Mouse (Mus musculus) spleen, postnatal 14 days (tissue): ENCODE measurements around the gene Kifc1.
"Not testable (repeated sequence)": the region's sequence is repeated elsewhere in the genome, so short reads cannot be mapped to it uniquely, and the experiment has no call there.

Source experiments
- DNase-seq, 2 experiments: peaks; one replicate each; pipeline ENCODE4 v3.0.0; 2021 to 2022; ENCODE audit warnings: low spot score in 2 of 2

Gene Kifc1

GRCm38 (mm10) chr17:33919351-33920281 is 29.2 kb upstream of the Kifc1 start:
- peak; percentile 78 to 79 for DNase-seq

- no peak for DNase-seq
Observed at GRCm38 (mm10) chr17:33918293-33919203, 28.1 kb upstream of the Kifc1 start.

- no peak for DNase-seq
Observed at GRCm38 (mm10) chr17:33917656-33918292, 27.3 kb upstream of the Kifc1 start.

- no peak for DNase-seq
Observed at GRCm38 (mm10) chr17:33916847-33917655, 26.6 kb upstream of the Kifc1 start.

GRCm38 (mm10) chr17:33916294-33916693 is 25.8 kb upstream of the Kifc1 start:
- no peak for DNase-seq

GRCm38 (mm10) chr17:33915671-33916250 is 25.3 kb upstream of the Kifc1 start, which contains the start of the genes Tapbp and Zbtb22:
Tapbp (plus strand) TSS chr17:33915899.
Zbtb22 (plus strand) TSS chr17:33915904.
- peak; percentile 83 to 88 for DNase-seq

DNA sequence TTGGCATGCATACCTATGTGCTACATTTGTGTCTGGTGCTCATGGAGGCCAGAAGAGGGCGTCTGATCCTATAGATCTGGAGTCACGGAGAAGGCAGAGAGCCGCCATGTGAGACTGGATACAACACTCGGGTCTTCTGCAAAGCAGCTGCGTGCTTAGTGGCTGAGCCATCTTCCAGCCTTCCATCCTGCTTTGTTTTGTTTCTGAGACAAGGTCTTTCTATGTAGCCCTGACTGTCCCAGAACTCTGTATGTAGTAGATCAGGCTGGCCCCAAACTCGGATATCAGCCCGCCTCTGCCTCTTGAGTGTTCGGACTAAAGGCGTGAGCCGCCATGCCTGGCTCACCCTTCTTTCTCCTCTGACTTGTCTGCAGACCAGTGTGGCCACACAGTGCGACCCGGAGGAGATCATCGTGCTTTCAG is 24.5 kb upstream of the Kifc1 start:
- no peak for DNase-seq

DNA sequence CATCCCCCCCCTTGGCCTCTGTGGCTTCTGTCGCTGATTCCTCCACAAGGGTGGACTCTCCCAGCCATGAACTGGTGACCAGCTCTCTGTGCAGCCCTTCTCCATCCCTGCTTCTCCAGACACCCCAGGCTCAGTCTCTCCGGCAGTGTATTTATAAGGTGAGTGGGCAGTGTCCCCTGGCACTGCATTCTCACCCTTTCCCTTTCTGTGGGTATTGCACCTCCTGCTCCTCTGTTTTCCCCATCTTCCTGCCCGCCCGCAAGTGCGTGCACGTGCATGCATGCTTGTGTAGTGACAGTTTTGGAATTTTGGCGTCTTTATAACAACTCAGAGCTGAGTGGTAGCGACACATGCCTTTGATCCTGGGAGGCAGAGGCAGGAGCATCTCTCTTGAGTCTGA is 23.4 kb upstream of the Kifc1 start:
- no peak for DNase-seq

GRCm38 (mm10) chr17:33913264-33913663 is 22.8 kb upstream of the Kifc1 start:
- no peak for DNase-seq

- no peak for DNase-seq
Observed at GRCm38 (mm10) chr17:33911813-33912414, 21.5 kb upstream of the Kifc1 start.

DNA sequence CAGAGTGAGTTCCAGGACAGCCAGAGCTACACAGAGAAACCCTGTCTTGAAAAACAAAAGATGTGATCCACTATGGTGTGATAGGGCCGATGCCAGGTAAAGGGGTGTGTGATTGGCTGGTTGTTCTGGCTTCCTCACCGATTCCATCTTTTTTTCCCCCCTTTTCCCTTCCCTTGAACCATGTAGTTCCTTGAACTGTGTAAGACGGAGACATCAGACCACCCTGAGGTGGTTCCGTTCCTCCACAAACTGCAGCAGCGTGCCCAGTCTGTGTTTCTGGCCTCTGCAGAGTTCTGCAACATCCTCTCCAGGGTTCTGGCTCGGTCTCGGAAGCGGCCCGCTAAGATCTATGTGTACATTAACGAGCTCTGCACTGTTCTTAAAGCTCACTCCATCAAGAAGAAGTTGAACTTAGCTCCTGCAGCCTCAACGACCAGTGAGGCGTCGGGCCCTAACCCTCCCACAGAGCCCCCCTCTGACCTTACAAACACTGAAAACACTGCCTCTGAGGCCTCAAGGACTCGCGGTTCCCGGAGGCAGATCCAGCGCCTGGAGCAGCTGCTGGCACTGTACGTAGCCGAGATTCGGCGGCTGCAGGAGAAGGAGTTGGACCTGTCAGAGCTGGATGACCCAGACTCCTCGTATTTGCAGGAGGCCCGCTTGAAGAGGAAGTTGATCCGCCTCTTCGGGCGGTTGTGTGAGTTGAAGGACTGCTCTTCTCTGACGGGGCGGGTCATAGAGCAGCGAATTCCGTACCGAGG is 20.8 kb upstream of the Kifc1 start:
- DNase-seq = no peak

- no peak for DNase-seq
Observed at GRCm38 (mm10) chr17:33910346-33911051, 20.0 kb upstream of the Kifc1 start.

DNA sequence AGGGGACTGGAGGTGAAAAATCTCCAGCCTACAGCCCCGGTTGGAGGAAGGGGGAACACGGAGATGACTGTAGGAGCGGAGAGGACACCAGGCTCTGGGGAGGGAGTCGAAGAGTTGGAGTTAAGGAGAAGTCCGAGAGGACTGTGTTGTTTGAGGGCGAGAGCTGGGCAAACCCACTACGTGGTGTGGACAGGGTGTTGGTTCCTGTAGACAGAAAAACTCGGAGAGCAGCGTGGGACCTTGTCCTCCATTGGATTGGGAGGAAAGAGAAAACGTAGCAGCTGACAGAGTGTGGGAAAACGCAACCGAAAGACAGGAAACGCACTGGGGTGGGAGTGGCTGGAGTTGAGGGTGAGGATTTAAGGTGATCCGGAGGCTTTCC is 19.4 kb upstream of the Kifc1 start:
- DNase-seq = no peak

DNA sequence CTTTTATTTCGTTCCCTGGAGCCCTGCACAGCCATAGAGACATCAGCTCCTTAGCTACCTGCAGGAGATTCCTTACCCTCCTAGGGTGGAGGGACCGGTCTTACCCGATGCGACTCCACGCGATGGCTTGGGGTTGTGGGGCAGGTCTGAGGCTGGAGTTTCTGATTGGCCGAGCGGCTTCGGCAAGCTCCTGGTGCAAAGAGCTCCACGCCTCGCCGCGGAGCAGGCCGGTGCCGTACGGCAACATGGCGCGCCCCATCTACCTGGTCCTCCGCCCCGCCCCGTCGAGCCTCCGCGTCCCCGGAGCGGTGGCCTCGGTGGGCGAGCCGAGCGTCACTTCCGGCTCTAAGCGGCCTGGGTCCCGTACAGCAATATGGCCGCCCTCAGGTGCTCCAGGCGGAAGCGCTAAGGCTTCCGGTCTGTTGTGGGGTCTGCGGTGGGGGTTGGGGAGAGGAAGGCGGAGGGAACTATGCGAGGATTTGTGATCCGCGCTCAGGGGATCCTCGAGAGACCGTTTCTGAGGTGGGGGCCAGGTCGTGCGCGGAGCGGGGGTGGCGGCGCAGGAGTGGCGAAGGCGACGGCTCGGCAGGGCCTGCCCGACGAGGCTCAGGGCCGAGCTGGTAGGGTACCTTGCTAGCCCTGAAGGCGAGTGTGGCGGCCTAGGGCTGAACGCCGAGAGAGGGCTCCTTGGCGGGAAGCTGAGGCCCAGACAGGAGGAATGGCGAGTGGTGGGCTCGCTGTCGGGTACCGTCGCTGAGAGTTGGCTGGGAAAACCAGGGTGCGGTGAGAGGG is 18.8 kb upstream of the Kifc1 start, which contains the start of gene Daxx:
TSS of gene Daxx (plus strand) at position 338 of the 792 bp plus-strand sequence.
- peak; percentile 99 for DNase-seq

- DNase-seq = no peak
Observed at GRCm38 (mm10) chr17:33908331-33909076, 18.0 kb upstream of the Kifc1 start.

- DNase-seq = not testable (repeated sequence)
Observed at GRCm38 (mm10) chr17:33904835-33905234, 14.4 kb upstream of the Kifc1 start, which contains the start of gene Platr17. Platr17 (plus strand) TSS chr17:33905135.
